Mouse (Mus musculus) forebrain, embryonic 12.5 days (tissue): ENCODE results near the gene Havcr1. TPM values are rescaled to one million over a fixed set of nuclear protein-coding genes. Genes with fewer than 3 reads are reported as not detected.
A peak's percentile ranks its signal among the peaks of the same experiment; 100 is the strongest.
"Not testable (repeated sequence)": the region's sequence is repeated elsewhere in the genome, so short reads cannot be mapped to it uniquely, and the experiment has no call there.

Source experiments
- ATAC-seq: fragments of 200-750 bp; cut with Nextera tagmentation; 2 replicates; pipeline ENCODE4 v1.8.0; 2017; ENCODE audit warnings: moderate TSS enrichment; ENCODE audit not compliant: low FRiP score
- H3K27ac ChIP-seq: fragments of 300-500 bp; sonication (generic); 2 replicates; pipeline ENCODE4 v1.5.1; 2016; ENCODE audit warnings: mild to moderate bottlenecking
- H3K27me3 ChIP-seq: fragments of 300-500 bp; sonication (generic); 2 replicates; pipeline ENCODE4 v1.6.1; 2016; ENCODE audit warnings: mild to moderate bottlenecking
- H3K36me3 ChIP-seq: fragments of 300-500 bp; sonication (generic); replicated peaks from 2 replicates; pipeline ENCODE4 v1.6.1; 2016; ENCODE audit warnings: mild to moderate bottlenecking
- H3K4me1 ChIP-seq: fragments of 300-500 bp; sonication (generic); 2 replicates; pipeline ENCODE4 v1.6.1; 2016
- H3K4me2 ChIP-seq: fragments of 300-500 bp; sonication (generic); 2 replicates; pipeline ENCODE4 v1.6.1; 2016; ENCODE audit warnings: mild to moderate bottlenecking, moderate library complexity
- H3K4me3 ChIP-seq: fragments of 300-500 bp; sonication (generic); replicated peaks from 2 replicates; pipeline ENCODE4 v1.5.1; 2016; ENCODE audit warnings: mild to moderate bottlenecking
- H3K9ac ChIP-seq: fragments of 300-500 bp; sonication (generic); 2 replicates; pipeline ENCODE4 v1.6.1; 2016; ENCODE audit warnings: mild to moderate bottlenecking
- H3K9me3 ChIP-seq: fragments of 300-500 bp; sonication (generic); 2 replicates; pipeline ENCODE4 v1.6.1; 2016
- WGBS: fragments of 180-500 bp; shearing (Covaris S2); methylation state at CpG from one replicate; pipeline ENCODE4 v1.1.7; 2016; 5-methylcytosine and 5-hydroxymethylcytosine counted together
- polyA plus RNA-seq: library from polyadenylated mRNA; unstranded; fragments of >200 nt; fragmentation: Nextera tagmentation; extraction: Ambion mirVana; gene quantifications from 2 replicates; pipeline ENCODE4 v1.2.1, GENCODE M21; 2016

The Havcr1 gene
- polyA plus RNA-seq, 1 experiment from 2014 or later, result not detected

GRCm38 (mm10) chr11:46741716-46742115 is 6.8 kb downstream of the Havcr1 start:
- Histone ChIP-seq H3K4me3 (no peak overlapping the region), H3K4me2 (no peak overlapping the region), H3K4me1 (no peaks in the 10 kb centered on the region), H3K27me3 (no peaks in the 10 kb centered on the region), H3K36me3 (no peaks in the 10 kb centered on the region), H3K9ac (no peak overlapping the region), H3K27ac (no peak overlapping the region), H3K9me3 (no peaks in the 10 kb centered on the region)
- ATAC-seq, result no peak
- 85% methylated on average over 3 of the region's 3 CpGs for WGBS

DNA sequence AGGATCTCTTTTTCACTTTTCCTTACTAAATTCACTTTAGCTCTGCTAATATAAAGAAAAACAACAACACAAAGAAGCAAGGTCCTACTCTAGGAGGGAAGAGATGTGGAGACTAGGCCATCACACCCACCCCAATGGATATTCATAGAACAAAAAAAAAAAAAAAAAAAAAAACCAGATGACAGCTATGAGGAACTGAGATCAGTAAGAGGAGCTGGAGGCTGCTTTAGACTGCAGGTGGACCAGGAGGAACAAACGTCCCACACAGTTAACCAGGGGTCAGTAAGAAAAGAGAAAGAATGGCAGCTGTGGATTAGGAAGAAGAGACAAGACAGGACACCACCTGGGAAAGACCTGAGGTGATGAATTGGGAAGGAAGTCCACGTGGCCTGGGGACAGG is 13.1 kb downstream of the Havcr1 start:
- no peak overlapping the region for H3K4me3 ChIP-seq
- H3K4me1 ChIP-seq, result no peaks in the 10 kb centered on the region
- H3K9me3 ChIP-seq, result no peaks in the 10 kb centered on the region
- 77% methylated on average over 2 of the region's 2 CpGs for WGBS
- H3K27me3 ChIP-seq, result no peaks in the 10 kb centered on the region
- H3K36me3 ChIP-seq, result no peaks in the 10 kb centered on the region
- no peak for ATAC-seq
- H3K9ac ChIP-seq, result no peak overlapping the region
- no peak overlapping the region for H3K27ac ChIP-seq
- no peak overlapping the region for H3K4me2 ChIP-seq

- no peak overlapping the region for H3K9ac ChIP-seq
- H3K4me2 ChIP-seq, result no peak overlapping the region
- no peaks in the 10 kb centered on the region for H3K4me1 ChIP-seq
- no peaks in the 10 kb centered on the region for H3K27me3 ChIP-seq
- H3K27ac ChIP-seq, result no peak overlapping the region
- H3K36me3 ChIP-seq, result no peaks in the 10 kb centered on the region
- no peaks in the 10 kb centered on the region for H3K9me3 ChIP-seq
- no peak overlapping the region for H3K4me3 ChIP-seq
- ATAC-seq, result no peak
- WGBS, result 90% methylated on average over 2 of the region's 2 CpGs
These were observed 18.8 kb downstream of the Havcr1 start for GRCm38 (mm10) chr11:46753662-46754061.

DNA sequence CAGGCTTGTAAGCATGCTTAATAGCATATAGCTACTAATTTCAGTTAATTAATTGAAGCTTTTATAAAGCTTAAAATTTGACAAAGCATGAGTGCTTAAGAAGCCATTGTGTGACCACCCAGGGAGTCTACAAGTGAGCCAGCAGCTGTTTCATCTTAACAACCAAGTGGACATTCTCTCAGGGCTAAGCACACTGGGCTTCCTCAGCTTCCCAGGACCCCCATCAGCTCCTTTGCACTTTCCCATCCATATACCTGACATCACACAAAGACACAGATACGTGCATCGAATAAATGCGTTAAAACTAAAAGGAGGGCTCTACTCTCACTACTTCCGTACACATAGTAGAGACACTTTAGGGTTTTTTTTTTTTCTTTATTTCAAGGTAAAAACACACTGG is 19.8 kb downstream of the Havcr1 start:
- ATAC-seq, result peak; percentile 72; the same call in 1 of the 2 replicates
- 34% methylated on average over 4 of the region's 4 CpGs for WGBS

GRCm38 (mm10) chr11:46755714-46756113 is 20.8 kb downstream of the Havcr1 start:
- not testable (repeated sequence) for H3K9ac ChIP-seq, H3K4me2 ChIP-seq, H3K27ac ChIP-seq, H3K4me1 ChIP-seq, H3K36me3 ChIP-seq, H3K27me3 ChIP-seq, H3K9me3 ChIP-seq, H3K4me3 ChIP-seq
- ATAC-seq, result 0 out of 2 replicates have a peak, but pooled peaks have one; percentile 17
- 86% methylated on average over 6 of the region's 6 CpGs for WGBS

More for the DNA sequence above, 19.8 kb downstream of the Havcr1 start:
- H3K4me2 ChIP-seq, result no peak overlapping the region
- H3K27me3 ChIP-seq, result no peaks in the 10 kb centered on the region
- H3K4me3 ChIP-seq, result no peak overlapping the region
- H3K27ac ChIP-seq, result no peak overlapping the region
- no peaks in the 10 kb centered on the region for H3K36me3 ChIP-seq
- H3K4me1 ChIP-seq, result no peaks in the 10 kb centered on the region
- no peaks in the 10 kb centered on the region for H3K9me3 ChIP-seq
- H3K9ac ChIP-seq, result no peak overlapping the region

- Histone ChIP-seq H3K27ac (no peak overlapping the region), H3K4me2 (no peak overlapping the region), H3K4me3 (no peak overlapping the region), H3K27me3 (no peaks in the 10 kb centered on the region), H3K36me3 (no peaks in the 10 kb centered on the region), H3K4me1 (no peaks in the 10 kb centered on the region), H3K9ac (no peak overlapping the region), H3K9me3 (no peaks in the 10 kb centered on the region)
- 79% methylated on average over 3 of the region's 3 CpGs for WGBS
- ATAC-seq, result no peak
These were observed 42.0 kb downstream of the Havcr1 start for GRCm38 (mm10) chr11:46776879-46777278.

- WGBS, result 88% methylated on average over 2 of the region's 2 CpGs
- H3K36me3 ChIP-seq, result no peaks in the 10 kb centered on the region
- H3K4me3 ChIP-seq, result no peak overlapping the region
- H3K4me1 ChIP-seq, result no peaks in the 10 kb centered on the region
- H3K4me2 ChIP-seq, result no peak overlapping the region
- no peaks in the 10 kb centered on the region for H3K27me3 ChIP-seq
- no peak overlapping the region for H3K27ac ChIP-seq
- no peak for ATAC-seq
- no peak overlapping the region for H3K9ac ChIP-seq
- H3K9me3 ChIP-seq, result no peaks in the 10 kb centered on the region
These were observed 44.9 kb downstream of the Havcr1 start for GRCm38 (mm10) chr11:46779811-46780210.

DNA sequence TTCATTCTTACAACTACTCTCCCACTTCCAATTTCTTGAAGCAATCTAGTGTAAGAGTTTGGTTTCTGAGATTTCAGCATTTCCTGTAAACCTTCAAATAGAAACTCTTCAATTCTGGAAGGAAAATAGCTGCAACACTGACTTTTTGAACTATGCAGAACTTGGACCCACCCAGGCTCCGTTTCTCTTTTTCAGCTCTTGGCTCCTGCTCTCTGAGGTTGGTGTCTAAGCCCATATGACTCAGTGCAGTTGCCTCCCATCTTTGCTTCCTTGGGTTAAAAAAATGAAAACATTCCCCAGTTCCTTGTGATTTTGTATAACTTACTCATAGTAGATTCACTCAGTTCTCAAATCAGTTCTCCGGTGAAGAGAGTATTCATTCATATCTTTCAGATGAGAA is 69.6 kb downstream of the Havcr1 start:
- no peak for ATAC-seq
- no peaks in the 10 kb centered on the region for H3K9me3 ChIP-seq
- no peak overlapping the region for H3K4me2 ChIP-seq
- no peak overlapping the region for H3K4me3 ChIP-seq
- no peaks in the 10 kb centered on the region for H3K27me3 ChIP-seq
- no peak overlapping the region for H3K9ac ChIP-seq
- 92% methylated on average over 2 of the region's 2 CpGs for WGBS
- no peak overlapping the region for H3K27ac ChIP-seq
- H3K36me3 ChIP-seq, result no peaks in the 10 kb centered on the region
- no peaks in the 10 kb centered on the region for H3K4me1 ChIP-seq

- 89% methylated on average over 5 of the region's 5 CpGs for WGBS
- ATAC-seq, result no peak
- H3K27me3 ChIP-seq, result no peaks in the 10 kb centered on the region
- H3K9me3 ChIP-seq, result no peaks in the 10 kb centered on the region
- no peak within 1 kb of the TSS for H3K9ac ChIP-seq
- no peak within 1 kb of the TSS for H3K4me3 ChIP-seq
- H3K27ac ChIP-seq, result no peak within 1 kb of the TSS
- no peaks in the 10 kb centered on the region for H3K4me1 ChIP-seq
- H3K4me2 ChIP-seq, result no peak within 1 kb of the TSS
- H3K36me3 ChIP-seq, result no peaks in the 10 kb centered on the region
These were observed 75.6 kb downstream of the Havcr1 start, which contains the start of gene Timd4 for GRCm38 (mm10) chr11:46810511-46810910. Gene Timd4, plus strand, starts transcription at chr11:46810800.

- Histone ChIP-seq H3K9me3 (no peaks in the 10 kb centered on the region), H3K36me3 (no peaks in the 10 kb centered on the region), H3K27ac (no peak overlapping the region), H3K27me3 (no peaks in the 10 kb centered on the region), H3K4me2 (no peak overlapping the region), H3K4me3 (no peak overlapping the region), H3K9ac (no peak overlapping the region), H3K4me1 (no peaks in the 10 kb centered on the region)
- WGBS, result 92% methylated on average over 5 of the region's 5 CpGs
- no peak for ATAC-seq
These were observed 82.8 kb downstream of the Havcr1 start for GRCm38 (mm10) chr11:46817692-46818091.

DNA sequence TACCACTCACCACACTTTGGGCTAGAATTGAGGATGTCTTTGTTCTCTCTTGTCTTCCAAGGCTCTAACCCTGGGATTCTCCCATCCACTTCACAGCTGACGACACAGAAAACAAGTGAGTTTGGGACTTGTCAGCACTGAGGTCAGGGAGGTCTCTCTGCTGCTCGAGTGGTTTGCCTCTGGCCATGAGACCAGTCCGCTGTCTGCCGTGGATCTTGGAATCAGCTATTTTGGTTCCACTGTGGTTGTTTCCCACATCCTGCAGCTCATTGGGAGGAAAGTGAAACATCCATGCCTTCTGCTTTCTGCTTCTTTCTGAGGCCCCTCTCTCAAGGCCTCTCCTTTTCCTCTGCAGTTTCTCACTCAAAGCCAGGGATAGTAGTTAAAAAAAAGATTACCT is 85.0 kb downstream of the Havcr1 start:
- 58% methylated on average over 4 of the region's 4 CpGs for WGBS
- Histone ChIP-seq H3K4me1 (no peaks in the 10 kb centered on the region), H3K36me3 (no peaks in the 10 kb centered on the region), H3K9me3 (no peaks in the 10 kb centered on the region), H3K9ac (no peak overlapping the region), H3K4me3 (no peak overlapping the region), H3K27me3 (no peaks in the 10 kb centered on the region), H3K4me2 (no peak overlapping the region), H3K27ac (no peak overlapping the region)
- ATAC-seq, result no peak
